Mouse (Mus musculus) CD4-positive helper T cell, adult 2 months (primary cell): ENCODE data around the gene Stx2.

ENCODE experiments used
- DNase-seq: peaks from one replicate; pipeline ENCODE4 v3.0.0-alpha.2; 2012; ENCODE audit warnings: low read depth, missing footprints, low spot score

The Stx2 gene

GRCm38 (mm10) chr5:128953278-128954070 lies 54.9 kb downstream of the Stx2 start, which contains the start of gene Rimbp2:
Rimbp2 (minus strand) TSS chr5:128953486.
- DNase-seq: no peak

- no peak for DNase-seq
Measured at GRCm38 (mm10) chr5:128952291-128953195, 55.8 kb downstream of the Stx2 start.

- no peak for DNase-seq
Measured at GRCm38 (mm10) chr5:128951472-128951871, 56.9 kb downstream of the Stx2 start.

- DNase-seq: no peak
Measured at GRCm38 (mm10) chr5:128947093-128947492, 61.3 kb downstream of the Stx2 start.

- DNase-seq: no peak
Measured at GRCm38 (mm10) chr5:128940436-128940835, 67.9 kb downstream of the Stx2 start.

GRCm38 (mm10) chr5:128935359-128935899 lies 72.9 kb downstream of the Stx2 start:
- no peak for DNase-seq
